Mouse (Mus musculus) MN1 (cell line): ENCODE measurements around the gene Ndufs5.

Source experiments
- DNase-seq: peaks from one replicate; pipeline ENCODE4 v3.0.0-alpha.2; 2016; ENCODE audit warnings: low spot score

The Ndufs5 gene

GRCm38 (mm10) chr4:123717574-123718433 is at the start of gene Ndufs5:
Ndufs5 (minus strand) TSS chr4:123718202.
- peak; percentile 95 for DNase-seq

DNA sequence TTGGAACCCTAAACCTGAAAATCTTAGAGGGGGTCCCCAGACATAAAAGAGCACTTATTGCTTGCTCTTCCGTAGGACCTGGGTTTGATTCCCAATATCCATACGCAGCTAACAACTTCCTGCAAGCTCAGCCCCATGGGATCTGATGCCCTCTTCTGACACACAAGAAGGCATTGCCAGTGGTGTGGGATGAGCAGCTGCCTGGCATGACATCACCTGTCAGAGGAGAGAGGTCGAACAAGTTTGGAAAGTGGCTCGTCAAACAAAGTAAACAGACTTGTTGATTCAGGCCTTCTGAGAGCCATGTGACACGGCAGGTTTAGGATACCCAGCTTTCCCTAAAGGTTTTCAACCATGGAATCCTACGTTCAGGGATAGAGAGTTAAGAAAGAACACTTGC is 47.1 kb upstream of the Ndufs5 start:
- DNase-seq, result no peak

GRCm38 (mm10) chr4:123758306-123758705 is 40.3 kb upstream of the Ndufs5 start:
- DNase-seq, result no peak

DNA sequence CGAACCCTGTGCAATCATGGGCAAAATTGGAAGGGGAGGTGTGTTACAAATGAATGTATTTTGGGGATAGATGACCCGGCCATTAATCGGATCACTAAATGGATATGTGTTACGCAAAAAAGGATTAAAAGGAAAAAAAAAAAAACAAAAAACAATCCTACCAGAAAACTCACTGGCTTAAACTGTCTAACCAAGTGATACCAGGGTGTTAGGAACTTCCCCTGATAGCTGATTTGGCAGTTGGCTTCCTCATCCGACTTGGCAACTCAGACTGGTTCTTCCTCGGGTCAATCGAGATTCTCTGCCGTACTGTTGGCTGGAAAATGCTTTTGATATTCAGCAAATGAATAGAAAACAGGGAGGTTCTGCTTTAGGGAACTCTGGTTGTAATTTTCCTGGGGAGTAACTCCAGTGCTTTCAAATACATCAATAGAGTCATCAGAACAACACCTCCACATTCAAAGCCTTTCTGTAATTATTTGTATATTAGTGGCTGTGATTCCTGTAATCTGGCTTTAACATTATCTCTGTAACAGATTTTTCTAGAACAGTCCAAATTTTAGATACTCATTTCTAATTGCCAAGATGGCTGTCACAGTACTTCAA is 32.8 kb upstream of the Ndufs5 start:
- DNase-seq, result no peak

DNA sequence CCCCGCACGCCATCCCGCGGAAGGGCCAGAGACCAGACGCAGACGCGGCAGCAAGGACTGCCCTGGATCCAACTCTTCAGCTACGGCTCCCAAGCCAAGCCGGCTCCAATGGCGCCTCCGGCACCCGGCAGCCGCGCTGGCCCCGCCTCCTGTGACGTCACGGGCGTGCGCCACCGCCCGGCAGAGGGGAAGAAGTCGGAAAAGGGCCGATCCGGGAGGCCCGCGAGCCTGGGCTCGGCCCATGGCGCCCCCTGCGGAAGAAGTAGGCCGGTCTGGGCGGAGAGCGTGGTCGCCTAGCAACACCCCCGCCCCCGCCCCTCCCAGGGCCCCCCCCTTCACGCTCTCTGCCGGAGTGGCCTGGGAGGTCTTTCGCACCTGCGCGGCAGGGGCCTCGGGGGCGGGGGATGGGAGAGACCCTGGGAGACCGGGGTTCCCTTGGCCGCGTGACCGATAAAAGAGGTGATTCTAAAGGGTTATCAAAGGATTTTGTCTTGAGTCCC is 32.2 kb upstream of the Ndufs5 start, which contains the start of gene Akirin1:
Akirin1 (minus strand) TSS at position 194 of the 500 bp plus-strand sequence.
- peak; percentile 95 for DNase-seq

DNA sequence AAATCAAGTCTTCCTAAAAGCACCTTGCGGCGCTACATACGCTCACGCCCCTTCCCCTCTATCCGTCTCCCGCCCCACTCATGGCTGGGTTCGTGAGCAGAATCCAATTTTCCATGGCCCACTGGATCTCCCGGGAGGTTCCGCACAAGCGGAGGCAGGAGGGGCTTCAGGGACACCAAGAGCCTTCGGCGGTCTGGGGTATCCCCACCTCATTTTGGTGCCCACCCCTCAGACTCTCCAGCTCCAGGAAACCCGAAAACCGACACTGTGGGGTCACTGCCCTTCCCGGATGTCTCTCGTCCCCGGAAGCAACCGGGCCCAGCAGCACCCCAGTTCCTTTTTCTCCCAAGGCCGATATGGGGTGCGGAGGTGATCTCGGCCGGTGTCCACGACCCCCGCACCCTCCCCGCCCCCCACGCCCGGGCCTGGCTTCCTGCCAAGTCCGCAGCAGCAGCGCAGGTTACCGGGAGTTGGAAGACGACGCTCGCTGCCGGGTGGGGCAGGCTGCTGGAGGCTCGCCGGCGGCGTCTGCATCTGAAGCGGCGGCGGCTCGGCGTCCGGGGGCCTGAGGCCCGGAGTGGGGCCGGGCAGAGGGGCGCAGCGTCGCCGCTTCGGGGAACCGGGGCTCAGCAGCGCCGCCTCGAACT is 31.6 kb upstream of the Ndufs5 start:
- peak; percentile 18 for DNase-seq

DNA sequence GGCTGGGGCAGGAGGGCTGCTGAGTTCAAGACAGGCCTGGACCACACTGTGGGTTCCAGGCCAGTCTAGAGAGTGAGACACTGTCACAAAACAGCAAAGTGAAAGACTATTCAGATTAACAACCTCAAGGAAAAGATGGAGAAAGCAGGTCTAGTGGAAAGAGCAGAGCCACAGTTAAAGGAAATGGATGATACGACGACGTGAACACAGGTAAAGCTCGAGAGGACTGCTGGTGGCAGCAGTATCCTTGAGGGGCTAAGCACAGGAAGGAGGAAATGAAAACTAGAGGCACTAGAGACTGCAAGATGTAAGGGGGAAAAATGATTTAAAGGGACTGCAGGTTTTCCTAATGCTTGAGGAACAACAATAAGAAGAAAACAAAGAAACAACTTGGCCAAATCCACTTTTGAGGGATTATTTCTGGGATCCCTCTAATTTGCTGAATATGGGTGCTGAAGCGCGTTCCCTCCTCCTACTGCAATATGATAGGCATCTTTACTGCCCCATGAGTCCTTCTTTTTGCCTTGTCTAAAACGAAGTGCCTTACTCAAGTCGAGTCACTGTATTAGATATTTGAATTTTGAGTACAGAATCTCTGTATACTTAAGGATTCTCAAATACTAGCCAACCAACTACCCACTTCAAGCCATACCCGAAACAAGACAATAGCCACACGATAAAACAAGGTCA is 30.9 kb upstream of the Ndufs5 start:
- DNase-seq, result no peak

- no peak for DNase-seq
These were observed 27.3 kb upstream of the Ndufs5 start for GRCm38 (mm10) chr4:123745221-123745775.

- no peak for DNase-seq
These were observed 24.9 kb upstream of the Ndufs5 start for GRCm38 (mm10) chr4:123742891-123743290.

GRCm38 (mm10) chr4:123738708-123739107 is 20.7 kb upstream of the Ndufs5 start:
- no peak for DNase-seq

DNA sequence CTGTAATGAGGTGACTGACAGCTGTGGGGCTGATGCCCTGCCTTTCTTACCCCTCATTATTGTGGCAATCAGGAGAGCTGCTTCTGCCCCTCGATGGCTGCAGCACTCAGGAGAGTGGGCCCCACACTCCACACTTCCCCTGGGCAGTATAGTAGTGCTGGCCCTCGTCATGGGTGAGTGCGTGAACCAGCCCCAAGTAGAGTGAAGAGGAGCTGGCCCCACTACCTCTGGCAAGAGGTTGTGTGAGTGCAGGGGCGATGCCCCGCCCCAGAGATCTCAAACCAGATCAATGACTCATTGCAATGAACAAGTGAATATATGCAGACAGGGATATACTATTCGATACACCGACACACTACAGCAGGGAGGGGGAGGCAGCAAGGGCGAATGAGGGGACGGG is 15.5 kb upstream of the Ndufs5 start:
- no peak for DNase-seq

GRCm38 (mm10) chr4:123732921-123733320 is 14.9 kb upstream of the Ndufs5 start:
- no peak for DNase-seq

DNA sequence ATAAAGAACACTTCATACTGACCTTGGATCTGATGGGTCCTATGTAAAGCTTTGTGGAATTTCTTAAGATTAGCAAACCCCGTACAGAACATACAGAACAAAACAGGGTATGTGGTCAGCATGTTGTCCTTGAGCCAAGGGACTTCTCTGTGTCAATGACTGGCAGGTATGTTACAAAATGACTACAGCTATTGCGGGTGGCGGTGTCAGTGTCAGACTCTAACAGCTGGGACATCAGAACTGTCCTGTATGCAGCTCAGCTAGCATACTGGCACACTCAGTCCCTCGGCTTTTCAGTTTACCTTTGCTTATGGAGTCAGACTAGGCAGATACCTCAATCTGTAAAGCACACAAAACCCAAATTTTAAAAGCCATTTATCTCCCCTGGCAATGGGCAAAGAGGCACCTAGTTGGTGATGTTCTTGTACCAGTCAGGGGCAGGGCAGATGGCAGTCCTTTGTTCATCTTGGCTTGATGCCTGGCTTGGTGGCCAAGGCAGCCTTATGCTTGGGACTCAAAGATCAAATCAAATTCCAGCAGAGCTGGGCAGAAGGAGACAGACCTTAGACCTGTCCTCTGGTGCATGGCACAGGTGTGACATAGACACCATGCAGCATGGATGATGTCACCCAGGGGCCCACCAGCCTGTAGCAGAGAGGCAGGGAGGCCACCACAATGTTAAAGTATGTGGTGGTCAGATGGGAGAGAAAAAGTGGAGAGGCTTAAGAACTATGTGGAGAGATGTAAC is 14.3 kb upstream of the Ndufs5 start:
- no peak for DNase-seq

DNA sequence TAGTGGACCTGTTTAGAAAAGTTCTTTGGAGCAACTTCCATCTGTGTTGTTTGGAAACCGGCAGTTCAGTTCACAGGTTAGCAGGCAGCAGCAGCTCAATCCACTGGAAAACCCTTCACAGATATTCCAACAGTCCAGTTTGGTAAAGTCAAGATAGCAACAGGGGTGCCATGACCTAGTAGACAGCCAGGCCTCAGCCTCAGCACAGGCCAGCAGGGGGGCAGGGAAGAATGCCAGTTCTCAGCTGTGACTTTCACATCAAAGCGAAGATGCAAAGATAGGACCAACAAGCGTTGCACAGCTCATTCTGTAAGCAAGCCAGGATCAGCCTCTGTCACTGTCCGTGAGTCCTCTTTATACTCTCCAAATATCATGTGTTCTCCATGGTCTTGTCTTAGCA is 3.8 kb upstream of the Ndufs5 start:
- DNase-seq, result peak; percentile 2

- no peak for DNase-seq
These were observed 405 bp upstream of the Ndufs5 start for GRCm38 (mm10) chr4:123718434-123718780.

DNA sequence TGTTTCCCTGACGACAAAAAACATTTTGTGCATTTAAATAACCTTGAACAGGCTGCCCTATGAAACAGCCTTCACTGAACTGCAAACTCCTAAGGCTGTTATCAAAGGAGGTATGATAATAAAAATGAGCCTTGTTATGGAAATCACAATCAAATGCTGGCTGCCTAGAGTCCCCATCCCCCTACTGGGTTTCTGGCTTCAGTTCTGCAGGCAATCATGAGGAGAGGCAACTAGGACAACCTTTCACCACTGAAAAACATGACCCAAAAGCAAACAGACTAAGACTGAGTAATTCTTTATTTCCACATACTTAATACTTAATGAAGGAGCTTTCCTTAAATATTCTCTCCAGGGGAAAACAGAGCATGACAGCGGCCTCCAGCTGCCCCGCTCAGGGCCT is 5.6 kb downstream of the Ndufs5 start:
- peak; percentile 4 for DNase-seq

- no peak for DNase-seq
These were observed 10.7 kb downstream of the Ndufs5 start for GRCm38 (mm10) chr4:123707340-123707739.

DNA sequence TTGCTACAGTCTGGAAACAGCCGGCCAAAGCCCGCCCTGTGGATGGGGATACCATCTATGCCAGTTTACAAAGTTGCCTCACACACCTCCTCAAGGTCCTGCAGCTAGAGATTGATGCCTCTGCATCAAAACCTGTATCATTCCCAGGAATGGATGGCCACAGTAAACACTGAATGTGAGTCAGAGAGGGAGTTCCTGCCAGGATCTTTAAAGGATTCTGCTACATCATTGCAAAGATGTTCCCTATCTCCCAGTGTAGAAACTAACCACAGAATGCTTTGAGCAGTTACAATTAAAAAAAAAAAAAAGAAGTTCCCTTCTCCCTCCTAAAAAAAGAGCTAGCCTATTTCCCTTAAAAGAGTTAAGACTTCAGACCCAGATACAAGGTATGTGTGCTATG is 12.7 kb downstream of the Ndufs5 start:
- no peak for DNase-seq

- peak; percentile 3 for DNase-seq
These were observed 24.6 kb downstream of the Ndufs5 start for GRCm38 (mm10) chr4:123693384-123693783.

DNA sequence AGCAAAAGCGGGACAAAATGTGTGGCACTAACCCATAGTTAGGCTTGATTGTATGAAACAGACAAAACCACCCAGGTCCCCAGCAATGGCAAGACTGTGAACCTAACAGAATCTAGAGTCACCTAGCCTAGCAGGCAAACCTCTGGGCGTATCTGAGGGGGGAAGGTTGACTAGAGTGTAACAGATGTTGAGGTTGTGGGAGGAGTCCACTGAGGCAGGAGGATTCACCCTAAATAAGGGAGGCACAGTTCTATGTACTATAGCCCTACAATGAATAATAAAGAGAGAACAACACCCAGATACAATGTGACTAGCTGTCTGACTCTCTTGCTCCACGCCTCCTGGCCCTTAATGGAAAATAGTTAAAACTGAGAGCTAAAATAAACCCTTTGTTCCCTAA is 25.9 kb downstream of the Ndufs5 start:
- no peak for DNase-seq

GRCm38 (mm10) chr4:123690311-123690710 is 27.7 kb downstream of the Ndufs5 start:
- peak; percentile 4 for DNase-seq
